Mouse (Mus musculus) heart, adult 8-10 months (tissue): Measurements from ENCODE around the gene Srcin1. TPM values are rescaled to one million over a fixed set of nuclear protein-coding genes. Genes with fewer than 3 reads are reported as not detected.

Source experiments
- DNase-seq: peaks from one replicate; pipeline ENCODE4 v3.0.0; 2022; ENCODE audit warnings: low spot score
- total RNA-seq, 4 experiments: library from RNA; stranded (reverse); gene quantifications; 2 replicates each; pipeline ENCODE4 v1.2.4; 2022

The Srcin1 gene
- total RNA-seq, 4 experiments from 2014 or later: 0.06 to 0.75 (median 0.18) TPM

GRCm38 (mm10) chr11:97579088-97579857 lies 3.3 kb upstream of the Srcin1 start:
- no peak for DNase-seq

- DNase-seq: no peak
These were observed 2.3 kb upstream of the Srcin1 start for GRCm38 (mm10) chr11:97578286-97578685.

- peak; percentile 37 for DNase-seq
These were observed 348 bp downstream of the Srcin1 start for GRCm38 (mm10) chr11:97575638-97576037.

- no peak for DNase-seq
These were observed 911 bp downstream of the Srcin1 start for GRCm38 (mm10) chr11:97575075-97575474.

GRCm38 (mm10) chr11:97574551-97575051 lies 1.4 kb downstream of the Srcin1 start:
- no peak for DNase-seq

GRCm38 (mm10) chr11:97573891-97574550 lies 2.0 kb downstream of the Srcin1 start:
- DNase-seq: no peak

GRCm38 (mm10) chr11:97572895-97573480 lies 3.0 kb downstream of the Srcin1 start:
- DNase-seq: no peak

- DNase-seq: no peak
These were observed 4.0 kb downstream of the Srcin1 start for GRCm38 (mm10) chr11:97572089-97572345.

- no peak for DNase-seq
These were observed 4.5 kb downstream of the Srcin1 start for GRCm38 (mm10) chr11:97571266-97572088.

GRCm38 (mm10) chr11:97570493-97571137 lies 5.4 kb downstream of the Srcin1 start:
- no peak for DNase-seq

- no peak for DNase-seq
These were observed 6.2 kb downstream of the Srcin1 start for GRCm38 (mm10) chr11:97569806-97570205.

- DNase-seq: no peak
These were observed 6.7 kb downstream of the Srcin1 start for GRCm38 (mm10) chr11:97569301-97569724.

GRCm38 (mm10) chr11:97568729-97569128 lies 7.3 kb downstream of the Srcin1 start:
- DNase-seq: peak; percentile 64

- DNase-seq: no peak
These were observed 8.5 kb downstream of the Srcin1 start for GRCm38 (mm10) chr11:97567480-97567879.

- DNase-seq: no peak
These were observed 9.4 kb downstream of the Srcin1 start for GRCm38 (mm10) chr11:97566551-97566950.

- no peak for DNase-seq
These were observed 12.3 kb downstream of the Srcin1 start for GRCm38 (mm10) chr11:97563730-97564129.

GRCm38 (mm10) chr11:97562536-97562935 lies 13.4 kb downstream of the Srcin1 start:
- no peak for DNase-seq

- DNase-seq: no peak
These were observed 15.6 kb downstream of the Srcin1 start for GRCm38 (mm10) chr11:97560210-97560963.

GRCm38 (mm10) chr11:97559549-97559948 lies 16.4 kb downstream of the Srcin1 start:
- DNase-seq: no peak

- no peak for DNase-seq
These were observed 18.1 kb downstream of the Srcin1 start for GRCm38 (mm10) chr11:97557885-97558284.
